Mouse (Mus musculus): ENCODE results near the gene 4921511M17Rik.
"Not testable (repeated sequence)": the region's sequence is repeated elsewhere in the genome, so short reads cannot be mapped to it uniquely, and the experiment has no call there.

Gene 4921511M17Rik

DNA sequence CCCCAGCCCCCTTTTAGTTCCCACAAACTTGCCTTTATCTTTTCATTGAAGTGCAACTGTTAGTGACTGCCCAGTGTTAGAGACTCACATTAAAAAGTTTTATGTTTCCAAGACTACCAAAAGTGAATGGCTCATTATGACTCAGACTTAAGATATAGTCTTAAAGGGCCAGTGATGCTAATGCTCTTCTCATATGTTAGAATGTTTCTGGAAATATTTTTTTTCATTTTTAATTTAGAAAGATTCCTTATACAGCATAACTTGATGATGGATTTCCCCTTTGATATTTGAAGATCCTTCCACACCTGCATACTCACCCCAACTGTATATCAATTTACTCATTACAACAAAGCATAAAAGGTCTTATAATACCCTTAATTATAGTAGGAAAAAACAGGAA is at the start of gene 4921511M17Rik:
Gene 4921511M17Rik, minus strand, starts transcription at position 101 of the 400 bp plus-strand sequence.
- not testable (repeated sequence) for DNase-seq (ENCODE audit: extremely low read depth, low read depth)

DNA sequence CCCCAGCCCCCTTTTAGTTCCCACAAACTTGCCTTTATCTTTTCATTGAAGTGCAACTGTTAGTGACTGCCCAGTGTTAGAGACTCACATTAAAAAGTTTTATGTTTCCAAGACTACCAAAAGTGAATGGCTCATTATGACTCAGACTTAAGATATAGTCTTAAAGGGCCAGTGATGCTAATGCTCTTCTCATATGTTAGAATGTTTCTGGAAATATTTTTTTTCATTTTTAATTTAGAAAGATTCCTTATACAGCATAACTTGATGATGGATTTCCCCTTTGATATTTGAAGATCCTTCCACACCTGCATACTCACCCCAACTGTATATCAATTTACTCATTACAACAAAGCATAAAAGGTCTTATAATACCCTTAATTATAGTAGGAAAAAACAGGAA is 21.3 kb upstream of the 4921511M17Rik start, which contains the start of gene Gm10057:
Gene Gm10057, minus strand, starts transcription at position 101 of the 400 bp plus-strand sequence.
- not testable (repeated sequence) for DNase-seq (ENCODE audit: extremely low read depth, low read depth)

GRCm38 (mm10) chrX:154012540-154012939 is 21.1 kb downstream of the 4921511M17Rik start, which contains the start of gene Samt1:
Gene Samt1, minus strand, starts transcription at chrX:154012640.
- DNase-seq (ENCODE audit: extremely low read depth, low read depth) = not testable (repeated sequence)

DNA sequence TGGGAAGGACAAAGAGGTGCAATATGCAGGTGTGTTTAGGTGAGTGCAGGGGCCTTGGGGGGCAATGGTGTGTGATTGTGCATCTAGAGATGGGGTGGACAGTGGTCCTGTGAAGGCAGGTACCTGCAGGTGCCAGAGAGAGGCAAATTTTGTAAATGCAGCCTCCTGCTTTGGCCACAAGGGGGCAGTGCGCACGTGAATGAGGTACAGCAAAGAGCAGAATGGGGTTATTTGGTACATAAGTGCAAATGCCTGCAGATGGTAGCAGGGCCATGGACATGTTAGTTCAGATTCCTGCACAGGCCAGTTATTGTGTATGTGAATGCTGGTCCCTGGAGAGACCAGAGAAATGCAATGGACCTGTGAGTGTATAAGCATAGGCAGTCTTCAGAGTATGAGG is 56.7 kb downstream of the 4921511M17Rik start:
- DNase-seq (ENCODE audit: extremely low read depth, low read depth) = not testable (repeated sequence)

DNA sequence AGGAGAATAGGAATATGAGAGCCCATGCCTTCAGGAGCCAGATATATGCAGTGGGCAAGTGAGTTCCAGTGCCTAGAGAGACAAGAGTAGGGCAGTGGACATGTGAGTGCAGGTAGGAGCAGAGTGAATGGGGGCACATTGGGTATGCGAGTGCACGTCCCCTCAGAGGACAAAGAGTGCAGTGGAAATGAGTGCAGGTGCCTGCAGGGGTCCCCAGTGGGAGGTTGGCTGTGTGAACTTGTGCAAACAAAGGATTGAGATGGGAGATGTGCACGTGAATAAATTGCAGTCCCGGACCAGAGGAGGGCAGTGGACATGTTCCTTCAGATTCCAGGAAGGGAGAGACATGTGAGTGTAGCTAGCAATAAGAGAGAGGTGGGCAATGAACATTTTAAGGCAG is 57.2 kb downstream of the 4921511M17Rik start:
- not testable (repeated sequence) for DNase-seq (ENCODE audit: extremely low read depth, low read depth)

DNA sequence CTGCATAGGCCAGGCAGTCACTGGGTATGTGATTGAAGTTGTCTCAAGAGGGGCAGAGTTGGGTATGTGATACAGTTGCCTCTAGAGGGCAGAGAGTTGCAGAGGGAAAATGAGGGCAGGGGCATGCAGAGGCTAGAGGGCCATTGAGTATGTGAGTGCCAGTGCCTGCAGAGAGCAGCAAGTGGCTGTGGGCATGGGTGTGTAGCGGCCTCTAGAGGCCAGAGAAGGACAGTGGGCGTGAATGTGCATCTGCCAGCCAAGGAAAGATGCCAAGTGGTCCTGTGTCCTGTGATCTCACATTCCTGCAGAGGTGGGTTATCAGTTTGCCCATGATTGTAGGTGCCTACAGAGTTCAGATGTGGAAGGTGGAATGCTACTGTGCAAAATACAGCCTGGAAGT is 59.2 kb downstream of the 4921511M17Rik start:
- DNase-seq (ENCODE audit: extremely low read depth, low read depth) = peak; percentile 1

All from MEL-GATA-1-ER (cell line).